Mouse (Mus musculus) hindbrain, embryonic 11.5 days (tissue): Measurements from ENCODE around the gene Plppr5. TPM values are rescaled to one million over a fixed set of nuclear protein-coding genes. Genes with fewer than 3 reads are reported as not detected.

Source experiments
- ATAC-seq: fragments of 200-750 bp; cut with Nextera tagmentation; 2 replicates; pipeline ENCODE4 v1.8.0; 2017; ENCODE audit warnings: mild to moderate bottlenecking, moderate TSS enrichment, moderate library complexity; ENCODE audit not compliant: low FRiP score
- DNase-seq: peaks from one replicate; pipeline ENCODE4 v3.0.0-alpha.2; 2015; ENCODE audit warnings: low spot score
- H3K27ac ChIP-seq: fragments of 300-500 bp; sonication (generic); 2 replicates; pipeline ENCODE4 v1.5.1; 2014; ENCODE audit warnings: mild to moderate bottlenecking, low read depth, low read length
- H3K27me3 ChIP-seq: fragments of 300-500 bp; sonication (generic); 2 replicates; pipeline ENCODE4 v1.6.1; 2014; ENCODE audit warnings: mild to moderate bottlenecking, low read length, moderate library complexity, mixed read lengths; ENCODE audit not compliant: control insufficient read depth, insufficient read depth
- H3K36me3 ChIP-seq: fragments of 300-500 bp; sonication (generic); 2 replicates; pipeline ENCODE4 v1.6.1; 2014; ENCODE audit warnings: mild to moderate bottlenecking, low read length, moderate library complexity, mixed read lengths; ENCODE audit not compliant: control insufficient read depth, insufficient read depth
- H3K4me1 ChIP-seq: fragments of 300-500 bp; sonication (generic); replicated peaks from 2 replicates; pipeline ENCODE4 v1.6.1; 2014; ENCODE audit warnings: low read length, mixed read lengths; ENCODE audit not compliant: control insufficient read depth, insufficient read depth
- H3K4me2 ChIP-seq: fragments of 300-500 bp; sonication (generic); replicated peaks from 2 replicates; pipeline ENCODE4 v1.6.1; 2014; ENCODE audit warnings: mild to moderate bottlenecking, low read depth, low read length
- H3K4me3 ChIP-seq: fragments of 300-500 bp; sonication (generic); 2 replicates; pipeline ENCODE4 v1.5.1; 2014; ENCODE audit warnings: low read depth, low read length
- H3K9ac ChIP-seq: fragments of 300-500 bp; sonication (generic); 2 replicates; pipeline ENCODE4 v1.6.1; 2014; ENCODE audit warnings: low read depth, low read length
- H3K9me3 ChIP-seq: fragments of 300-500 bp; sonication (generic); 2 replicates; pipeline ENCODE4 v1.6.1; 2016; ENCODE audit warnings: low read length; ENCODE audit not compliant: control insufficient read depth
- WGBS: fragments of 180-500 bp; shearing (Covaris S2); extraction: QIAGEN DNeasy Blood & Tissue Kit; methylation state at CpG from one replicate; pipeline ENCODE4 v1.1.7; 2014; 5-methylcytosine and 5-hydroxymethylcytosine counted together
- polyA plus RNA-seq: library from polyadenylated mRNA; unstranded; fragments of >200 nt; fragmentation: Nextera tagmentation; extraction: Ambion mirVana; gene quantifications from 2 replicates; pipeline ENCODE4 v1.2.1, GENCODE M21; 2014

Gene Plppr5
- polyA plus RNA-seq, 1 experiment from 2014 or later, result 0.48 TPM

- ATAC-seq, result no peak
- no peak overlapping the region for H3K27ac ChIP-seq
- H3K36me3 ChIP-seq, result no peaks in the 10 kb centered on the region
- H3K9ac ChIP-seq, result no peak overlapping the region
- H3K4me1 ChIP-seq, result no peaks in the 10 kb centered on the region
- DNase-seq, result no peak
- H3K4me3 ChIP-seq, result no peak overlapping the region
- no peaks in the 10 kb centered on the region for H3K9me3 ChIP-seq
- H3K27me3 ChIP-seq, result no peaks in the 10 kb centered on the region
- no peak overlapping the region for H3K4me2 ChIP-seq
- 79% methylated on average over 5 of the region's 5 CpGs for WGBS
Measured at GRCm38 (mm10) chr3:117724521-117724920, 149.9 kb downstream of the Plppr5 start.

GRCm38 (mm10) chr3:117725501-117725900 is 150.9 kb downstream of the Plppr5 start:
- no peak for DNase-seq
- Histone ChIP-seq H3K27me3 (no peaks in the 10 kb centered on the region), H3K27ac (no peak overlapping the region), H3K4me1 (no peaks in the 10 kb centered on the region), H3K4me3 (no peak overlapping the region), H3K9ac (no peak overlapping the region), H3K36me3 (no peaks in the 10 kb centered on the region), H3K9me3 (no peaks in the 10 kb centered on the region), H3K4me2 (no peak overlapping the region)
- no peak for ATAC-seq
- WGBS, result 93% methylated on average over 1 of the region's 1 CpGs

GRCm38 (mm10) chr3:117728136-117728535 is 153.5 kb downstream of the Plppr5 start:
- no peaks in the 10 kb centered on the region for H3K9me3 ChIP-seq
- H3K9ac ChIP-seq, result no peak overlapping the region
- no peak overlapping the region for H3K27ac ChIP-seq
- ATAC-seq (0 out of 2 replicates have a peak, but pooled peaks have one; percentile 43), DNase-seq (peak; percentile 15)
- no peaks in the 10 kb centered on the region for H3K4me1 ChIP-seq
- no peaks in the 10 kb centered on the region for H3K27me3 ChIP-seq
- WGBS, result 44% methylated on average over 1 of the region's 1 CpGs
- no peak overlapping the region for H3K4me2 ChIP-seq
- H3K36me3 ChIP-seq, result no peaks in the 10 kb centered on the region
- H3K4me3 ChIP-seq, result no peak overlapping the region

- no peak overlapping the region for H3K4me3 ChIP-seq
- H3K27ac ChIP-seq, result no peak overlapping the region
- no peak overlapping the region for H3K4me2 ChIP-seq
- H3K9ac ChIP-seq, result no peak overlapping the region
- ATAC-seq (no peak), DNase-seq (no peak)
- no peaks in the 10 kb centered on the region for H3K9me3 ChIP-seq
- WGBS, result 68% methylated on average over 9 of the region's 9 CpGs
- H3K4me1 ChIP-seq, result no peaks in the 10 kb centered on the region
- H3K27me3 ChIP-seq, result no peaks in the 10 kb centered on the region
- no peaks in the 10 kb centered on the region for H3K36me3 ChIP-seq
Measured at GRCm38 (mm10) chr3:117729121-117730072, 154.8 kb downstream of the Plppr5 start.

- WGBS, result 78% methylated on average over 3 of the region's 3 CpGs
- DNase-seq, result no peak
Measured at GRCm38 (mm10) chr3:117731545-117731944, 156.9 kb downstream of the Plppr5 start.

GRCm38 (mm10) chr3:117732661-117733060 is 158.0 kb downstream of the Plppr5 start:
- Histone ChIP-seq H3K27ac (no peak overlapping the region), H3K27me3 (no peaks in the 10 kb centered on the region), H3K4me3 (no peak overlapping the region), H3K4me2 (no peak overlapping the region), H3K9me3 (no peaks in the 10 kb centered on the region), H3K36me3 (no peaks in the 10 kb centered on the region), H3K9ac (no peak overlapping the region), H3K4me1 (no peaks in the 10 kb centered on the region)
- DNase-seq, result no peak
- WGBS, result 80% methylated on average over 4 of the region's 4 CpGs
- no peak for ATAC-seq

More at GRCm38 (mm10) chr3:117731545-117731944, 156.9 kb downstream of the Plppr5 start:
- Histone ChIP-seq H3K9me3 (no peaks in the 10 kb centered on the region), H3K4me1 (no peaks in the 10 kb centered on the region), H3K9ac (no peak overlapping the region), H3K4me3 (no peak overlapping the region), H3K27me3 (no peaks in the 10 kb centered on the region), H3K4me2 (no peak overlapping the region), H3K27ac (no peak overlapping the region), H3K36me3 (no peaks in the 10 kb centered on the region)
- ATAC-seq, result no peak

Other genes starting within 250 kb of the Plppr5 start
- 1.1 and 1.3 TPM in 2 replicates for gene Plppr4, start 214.0 kb upstream of the Plppr5 start, polyA plus RNA-seq